ENCODE assay signal across 22 mouse cellular contexts in genomic region chr2:29724664-29725365, GRCm38 (mm10). TPM values are rescaled to one million over a fixed set of nuclear protein-coding genes. Genes with fewer than 3 reads are reported as not detected.
A peak's percentile ranks its signal among the peaks of the same experiment; 100 is the strongest.
DNase-seq lines count a peak whose midpoint lies in the region; ATAC-seq and TF ChIP-seq lines count a peak whose summit lies in the region.
"Had no signal": no experiment of that assay in that cellular context is flagged by ENCODE, and none has a peak within 500 bp of the region (broad histone marks: within the 10 kb centered on the region; RNA-seq: fewer than 3 reads in every experiment).

No protein-coding gene starts in this region.

- peak; percentile 93 for ATAC-seq in CD4-positive, CD25-positive, alpha-beta regulatory T cell, adult 4 months
- ATAC-seq in megakaryocyte progenitor cell, adult 5-6 weeks (replicated peaks; ENCODE audit: poor library complexity), result peak; percentile 29; the same call in 1 of the 2 replicates
- no peak for ATAC-seq in frontal cortex, adult (ENCODE audit: low TSS enrichment)
- ATAC-seq: midbrain, embryonic 16.5 days had no signal

- no peak for TF ChIP-seq CTCF in gastrocnemius, adult 2 months (IDR thresholded peaks at IDR 0.05)

- intact Hi-C loops in gastrocnemius, adult 2 months (cut with DNase I), result no loop called here

- peak; percentile 11 for DNase-seq in c-Kit-positive CD71-positive TER-119-negative erythroid progenitor cells, embryonic 14.5 days (ENCODE audit: low read depth)
- DNase-seq in thymus, postnatal 25 days, result peak; percentile 45
- DNase-seq in hindbrain, embryonic 10.5 days (ENCODE audit: low spot score), result no peak
- no peak for DNase-seq in gastrocnemius, adult 2 months
- DNase-seq: cerebellum, postnatal 10 days; embryo, embryonic 11 days; heart, adult 18-20 months; kidney, adult 11 months; kidney, postnatal 10 days; left cerebral cortex, postnatal 4 days had no signal

- 82% methylated on average over 5 of the region's 5 CpGs for WGBS in hindbrain, embryonic 10.5 days

- no peaks in the 10 kb centered on the region; the same call in 1 of the 2 replicates for H3K4me1 ChIP-seq in hindbrain, embryonic 10.5 days (replicated peaks)
- H3K4me1 ChIP-seq: embryonic facial prominence, embryonic 15.5 days; hindbrain, embryonic 13.5 days; lung, embryonic 15.5 days; neural tube, embryonic 12.5 days had no signal

- H3K27ac ChIP-seq in hindbrain, embryonic 10.5 days, result no peak overlapping the region
- no peak overlapping the region for H3K27ac ChIP-seq in gastrocnemius, adult 2 months
- H3K27ac ChIP-seq: embryonic facial prominence, embryonic 15.5 days; hindbrain, embryonic 13.5 days; lung, embryonic 15.5 days; neural tube, embryonic 12.5 days had no signal

- no peaks in the 10 kb centered on the region for H3K9me3 ChIP-seq in hindbrain, embryonic 10.5 days
- H3K9me3 ChIP-seq: embryonic facial prominence, embryonic 15.5 days; hindbrain, embryonic 13.5 days; lung, embryonic 15.5 days; neural tube, embryonic 12.5 days had no signal

- no peaks in the 10 kb centered on the region for H3K27me3 ChIP-seq in hindbrain, embryonic 10.5 days (ENCODE audit: insufficient read depth, poor library complexity, severe bottlenecking)
- H3K27me3 ChIP-seq: embryonic facial prominence, embryonic 15.5 days; hindbrain, embryonic 13.5 days; lung, embryonic 15.5 days; neural tube, embryonic 12.5 days had no signal

- peaks cover 99% of the 10 kb centered on the region for H3K36me3 ChIP-seq in hindbrain, embryonic 10.5 days

- H3K4me3 ChIP-seq in hindbrain, embryonic 10.5 days, result no peak overlapping the region
- no peak overlapping the region for H3K4me3 ChIP-seq in gastrocnemius, adult 2 months
- H3K4me3 ChIP-seq: embryonic facial prominence, embryonic 15.5 days; hindbrain, embryonic 13.5 days; lung, embryonic 15.5 days; neural tube, embryonic 12.5 days had no signal

RNA-seq across cellular contexts. Expression of gene Gm13420, which starts 26.7 kb away (rescaled TPM):
- polyA plus RNA-seq in CD4-positive, CD25-positive, alpha-beta regulatory T cell, adult 4 months (2017; shearing (Covaris generic)), result under 1 TPM in 1 of 2 experiments, not detected in 1; 0.30 TPM
- not detected in 2 replicates for total RNA-seq in megakaryocyte progenitor cell, adult 5-6 weeks (2015)
- not detected in 2 replicates for total RNA-seq in megakaryocyte progenitor cell, adult 5-6 weeks (2017)
- polyA plus RNA-seq in hindbrain, embryonic 10.5 days (2016; fragmentation: Nextera tagmentation; extraction: Ambion mirVana), result 0.30 TPM in 1 of 2 replicates, not detected in the other
- total RNA-seq in gastrocnemius, adult 2 months (2021), result not detected
- total RNA-seq: heart, adult 18-20 months had no signal
- polyA plus RNA-seq: embryonic facial prominence, embryonic 15.5 days; forebrain, embryonic 11.5 days; heart, embryonic 16.5 days; hindbrain, embryonic 13.5 days; neural tube, embryonic 12.5 days had no signal

RNA-seq across cellular contexts. Expression of gene Gm13547, which starts 34.3 kb away (rescaled TPM):
- not detected for polyA plus RNA-seq in CD4-positive, CD25-positive, alpha-beta regulatory T cell, adult 4 months (2017; shearing (Covaris generic))
- total RNA-seq in megakaryocyte progenitor cell, adult 5-6 weeks (2015), result not detected in 2 replicates
- total RNA-seq in megakaryocyte progenitor cell, adult 5-6 weeks (2017), result not detected in 2 replicates
- not detected in 2 replicates for polyA plus RNA-seq in hindbrain, embryonic 10.5 days (2016; fragmentation: Nextera tagmentation; extraction: Ambion mirVana)
- not detected for total RNA-seq in gastrocnemius, adult 2 months (2021)
- total RNA-seq: heart, adult 18-20 months; left cerebral cortex, adult 18-20 months; left cerebral cortex, postnatal 4 days; liver, adult 2 months had no signal
- polyA plus RNA-seq: embryonic facial prominence, embryonic 15.5 days; forebrain, embryonic 11.5 days; hindbrain, embryonic 13.5 days; liver, adult 2 months; lung, embryonic 15.5 days; midbrain, embryonic 16.5 days had no signal

Comparison
In these comparisons a context has a peak if more than half of its experiments do, and no peak if none do; other contexts are left out.
1. DNase-seq: peak in c-Kit-positive CD71-positive TER-119-negative erythroid progenitor cells, embryonic 14.5 days (single experiment) and thymus, postnatal 25 days (single experiment); none in hindbrain, embryonic 10.5 days (single experiment) and gastrocnemius, adult 2 months (single experiment).